ENCODE assay signal across 8 mouse cellular contexts in the genomic region with DNA sequence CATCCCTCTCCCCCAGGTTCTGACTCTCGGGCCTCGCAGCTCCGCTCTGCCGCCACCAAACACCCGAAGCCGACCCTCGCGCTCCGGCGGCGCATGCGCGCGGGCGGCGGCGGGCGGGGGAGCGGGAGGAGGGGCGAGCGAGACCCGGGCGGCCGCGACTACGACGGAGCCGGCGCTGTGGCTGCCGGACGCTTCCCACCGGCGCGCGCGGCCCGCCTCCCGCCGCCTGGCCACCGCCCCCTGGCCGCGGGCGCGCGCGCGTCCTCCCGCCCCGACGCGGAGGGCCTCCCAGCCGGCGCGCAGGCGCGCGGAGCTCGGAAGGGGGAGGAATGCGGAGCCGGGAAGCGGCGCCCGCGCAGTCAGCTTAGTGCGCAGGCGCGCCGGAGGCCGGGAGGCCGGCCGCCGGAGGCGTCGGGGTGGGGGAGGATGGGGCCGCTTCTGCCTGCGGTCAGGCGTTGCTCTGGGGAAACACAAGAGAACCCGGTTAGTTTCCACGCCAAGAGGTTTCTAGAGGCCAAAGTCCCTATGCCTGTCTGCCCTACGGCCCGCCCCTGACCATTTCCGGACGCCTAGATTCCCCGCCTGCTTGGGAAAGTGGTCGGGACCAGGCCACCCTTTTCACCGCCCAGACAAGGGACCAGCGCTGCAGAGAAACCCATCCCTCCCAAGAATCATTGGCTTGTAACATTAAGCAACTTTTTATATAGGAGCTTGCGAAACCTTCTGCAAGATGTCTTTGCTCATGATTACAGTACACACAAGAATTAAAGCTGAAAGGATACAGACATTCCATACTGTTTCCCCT. TPM values are rescaled to one million over a fixed set of nuclear protein-coding genes. Genes with fewer than 3 reads are reported as not detected.
DNase-seq lines count a peak whose midpoint lies in the region; ATAC-seq and TF ChIP-seq lines count a peak whose summit lies in the region.

A gene (minus strand): TSS at position 190 of the 805 bp plus-strand sequence.

- peak; percentile 96 for DNase-seq in heart, embryonic 10.5 days (ENCODE audit: low spot score)
- peak; percentile 96 for DNase-seq in liver, adult 2 months (ENCODE audit: extremely low read depth, low read depth, low spot score)
- DNase-seq in spleen, postnatal 36 days (ENCODE audit: low spot score in 2 of 2) = peak; percentile 95 to 96

- no peaks in the 10 kb centered on the region for H3K9me3 ChIP-seq in heart, embryonic 10.5 days
- H3K9me3 ChIP-seq in kidney, embryonic 14.5 days (ENCODE audit: control insufficient read depth, low read length) = no peaks in the 10 kb centered on the region

- peak within 1 kb of the TSS; percentile 87 for H3ac ChIP-seq in C2C12 (ENCODE audit: control insufficient read depth, insufficient read length, low read depth)

- WGBS in heart, embryonic 10.5 days = 6% methylated on average over 87 of the region's 88 CpGs
- WGBS in kidney, embryonic 14.5 days = under 1% methylated on average over 72 of the region's 88 CpGs
- under 1% methylated on average over 84 of the region's 88 CpGs for WGBS in liver, adult 2 months

- peak within 1 kb of the TSS; percentile 84 for H3K4me3 ChIP-seq in C2C12 (ENCODE audit: insufficient read depth, poor library complexity, severe bottlenecking)
- H3K4me3 ChIP-seq in bone marrow macrophage, adult 2 months (ENCODE audit: insufficient read depth, low read length) = peak within 1 kb of the TSS; percentile 73
- peak within 1 kb of the TSS; percentile 65 for H3K4me3 ChIP-seq in embryonic fibroblast, embryonic 13.5 days (ENCODE audit: insufficient read depth, low read length)
- peak within 1 kb of the TSS; percentile 98 for H3K4me3 ChIP-seq in heart, embryonic 10.5 days
- peak within 1 kb of the TSS; percentile 95 for H3K4me3 ChIP-seq in kidney, embryonic 14.5 days (ENCODE audit: low read length)
- peak within 1 kb of the TSS; percentile 78 for H3K4me3 ChIP-seq in liver, adult 2 months (ENCODE audit: insufficient read depth, low read depth, low read length)

- no peaks in the 10 kb centered on the region for H3K36me3 ChIP-seq in C2C12 (ENCODE audit: control insufficient read depth, insufficient read depth)
- no peaks in the 10 kb centered on the region for H3K36me3 ChIP-seq in heart, embryonic 10.5 days
- H3K36me3 ChIP-seq in kidney, embryonic 14.5 days (ENCODE audit: control insufficient read depth, insufficient read depth, low read length) = no peaks in the 10 kb centered on the region
- H3K36me3 ChIP-seq in liver, adult 2 months (ENCODE audit: control insufficient read depth, insufficient read depth, low read length) = no peaks in the 10 kb centered on the region

- peaks cover 23% of the 10 kb centered on the region for H3K4me1 ChIP-seq in bone marrow macrophage, adult 2 months (ENCODE audit: control insufficient read depth, insufficient read depth, low read length)
- peaks cover 7% of the 10 kb centered on the region for H3K4me1 ChIP-seq in embryonic fibroblast, embryonic 13.5 days (ENCODE audit: control insufficient read depth, insufficient read depth, low read length)
- H3K4me1 ChIP-seq in heart, embryonic 10.5 days = peaks cover 44% of the 10 kb centered on the region
- peaks cover 17% of the 10 kb centered on the region for H3K4me1 ChIP-seq in kidney, embryonic 14.5 days (ENCODE audit: control insufficient read depth, insufficient read depth, low read length)
- H3K4me1 ChIP-seq in liver, adult 2 months (ENCODE audit: control insufficient read depth, insufficient read depth, low read length) = peaks cover 5% of the 10 kb centered on the region; the same call in 1 of the 2 replicates

- ATAC-seq in kidney, embryonic 14.5 days (ENCODE audit: low FRiP score, low TSS enrichment) = peak; percentile 85
- ATAC-seq in monocyte, adult 5-6 weeks (replicated peaks; ENCODE audit: insufficient number of reproducible peaks, low FRiP score, low TSS enrichment, poor library complexity, severe bottlenecking) = peak; percentile 87

- H3K27ac ChIP-seq in bone marrow macrophage, adult 2 months (ENCODE audit: insufficient read depth, low read depth, low read length) = peak within 1 kb of the TSS; percentile 95
- peak within 1 kb of the TSS; percentile 99 for H3K27ac ChIP-seq in embryonic fibroblast, embryonic 13.5 days (ENCODE audit: insufficient read depth, low read length)
- peak within 1 kb of the TSS; percentile 97 for H3K27ac ChIP-seq in heart, embryonic 10.5 days
- H3K27ac ChIP-seq in kidney, embryonic 14.5 days (ENCODE audit: low read depth, low read length) = peak within 1 kb of the TSS; percentile 99
- peak within 1 kb of the TSS; percentile 80 for H3K27ac ChIP-seq in liver, adult 2 months (replicated peaks; ENCODE audit: insufficient read depth, low read depth, low read length)

- no peak for TF ChIP-seq POLR2A in bone marrow macrophage, adult 2 months (IDR thresholded peaks at IDR 0.05; ENCODE audit: borderline replicate concordance, low read depth, low read length)
- peak; percentile 74 for TF ChIP-seq POLR2A in embryonic fibroblast, embryonic 13.5 days (IDR thresholded peaks at IDR 0.05; ENCODE audit: low read depth, low read length)
- TF ChIP-seq POLR2A in liver, adult 2 months (IDR thresholded peaks at IDR 0.05; ENCODE audit: extremely low read depth, insufficient read depth, low read length) = peak; percentile 52; the same call in 1 of the 2 replicates

- no peak for TF ChIP-seq CTCF in C2C12 (IDR thresholded peaks at IDR 0.05; ENCODE audit: control insufficient read depth, insufficient read depth, insufficient read length)
- TF ChIP-seq CTCF in bone marrow macrophage, adult 2 months (IDR thresholded peaks at IDR 0.05; ENCODE audit: low read depth, low read length) = no peak
- TF ChIP-seq CTCF in embryonic fibroblast, embryonic 13.5 days (IDR thresholded peaks at IDR 0.05; ENCODE audit: borderline replicate concordance, insufficient read depth, low read length) = no peak
- no peak for TF ChIP-seq CTCF in liver, adult 2 months (IDR thresholded peaks at IDR 0.05; ENCODE audit: low read depth, low read length)

- H3K79me3 ChIP-seq in C2C12 (ENCODE audit: low read depth) = peaks cover 41% of the 10 kb centered on the region

- no peaks in the 10 kb centered on the region for H3K27me3 ChIP-seq in C2C12 (ENCODE audit: control insufficient read depth, insufficient read depth, insufficient read length)
- no peaks in the 10 kb centered on the region for H3K27me3 ChIP-seq in heart, embryonic 10.5 days (ENCODE audit: insufficient read depth, poor library complexity, severe bottlenecking)
- H3K27me3 ChIP-seq in kidney, embryonic 14.5 days (ENCODE audit: control insufficient read depth, insufficient read depth, low read length) = no peaks in the 10 kb centered on the region
- H3K27me3 ChIP-seq in liver, adult 2 months (ENCODE audit: control insufficient read depth, insufficient read depth, low read length) = no peaks in the 10 kb centered on the region

- peaks cover 47% of the 10 kb centered on the region for H3K79me2 ChIP-seq in C2C12 (ENCODE audit: control insufficient read depth, insufficient read depth)
- peaks cover 20% of the 10 kb centered on the region; the same call in 1 of the 2 replicates for H3K79me2 ChIP-seq in liver, adult 2 months (ENCODE audit: control insufficient read depth, insufficient read depth, low read length)

- H3K9ac ChIP-seq in kidney, embryonic 14.5 days (ENCODE audit: low read depth, low read length) = peak within 1 kb of the TSS; percentile 91
- H3K9ac ChIP-seq in liver, adult 2 months (ENCODE audit: low read depth, low read length) = peak within 1 kb of the TSS; percentile 93

- H3K4me2 ChIP-seq in kidney, embryonic 14.5 days (replicated peaks; ENCODE audit: low read depth, low read length) = peak within 1 kb of the TSS; percentile 94

TF ChIP-seq in C2C12, 6 proteins besides CTCF, POLR2A, EP300 and RAD21:
- TF ChIP-seq MAX (IDR thresholded peaks at IDR 0.05) (no peak), FOSL1 (IDR thresholded peaks at IDR 0.05; ENCODE audit: insufficient read depth, low read length, poor library complexity, severe bottlenecking) (no peak), CEBPB (IDR thresholded peaks at IDR 0.05; ENCODE audit: low read depth) (peak; percentile 72)
TF ChIP-seq in C2C12: peak in this region for 1.

RNA-seq across cellular contexts. Expression of the gene that starts here (rescaled TPM):
- polyA plus RNA-seq in C2C12 (2012; fragmentation: generic; extraction: Trizol) = 12.1 TPM
- polyA plus RNA-seq in bone marrow macrophage, adult 2 months (2012; ENCODE audit: insufficient read depth, insufficient read length, missing spikeins) = 23.6 and 29.2 TPM in 2 replicates
- polyA plus RNA-seq in embryonic fibroblast, embryonic 13.5 days (2011; ENCODE audit: insufficient read length, low read depth, missing spikeins) = 20.7 and 21.2 TPM in 2 replicates
- 6.0 and 8.4 TPM in 2 replicates for polyA plus RNA-seq in heart, embryonic 10.5 days (2016; fragmentation: Nextera tagmentation; extraction: Ambion mirVana)
- polyA plus RNA-seq in kidney, embryonic 14.5 days (2014; fragmentation: Nextera tagmentation; extraction: Ambion mirVana) = 13.1 and 19.3 TPM in 2 replicates
- 8.1 and 9.1 TPM in 2 replicates for total RNA-seq in liver, adult 2 months (2014; rRNA removed)
- 5.9 and 7.5 TPM in 2 replicates for polyA plus RNA-seq in liver, adult 2 months (2012; rRNA removed)
- total RNA-seq in monocyte, adult 5-6 weeks (2017) = 39.8 to 81.5 TPM (median 48.1 TPM) in 3 replicates

Comparison
In these comparisons a context has a peak if more than half of its experiments do, and no peak if none do; other contexts are left out.
1. Peak in every context shown above with its lines: DNase-seq, ATAC-seq, H3K4me3 ChIP-seq and H3K27ac ChIP-seq.